Mouse (Mus musculus) liver, postnatal 0 days (tissue): ENCODE measurements at regions not wholly inside any gene's neighbourhood (a gene's known extent, or its start where the extent isn't known, plus 50 kb on each side); places are given as distances from the start of the nearest gene placed in this dataset.

ENCODE experiments used
- ATAC-seq: fragments of 200-750 bp; cut with Nextera tagmentation; 2 replicates; pipeline ENCODE4 v1.8.0; 2017; ENCODE audit warnings: mild to moderate bottlenecking, moderate library complexity
- DNase-seq: peaks from one replicate; pipeline ENCODE4 v3.0.0-alpha.2; 2016
- H3K27ac ChIP-seq: fragments of 300-500 bp; sonication (generic); 2 replicates; pipeline ENCODE4 v1.5.1; 2014; ENCODE audit warnings: antibody characterized with exemption, moderate library complexity, mild to moderate bottlenecking, low read depth
- H3K27me3 ChIP-seq: fragments of 300-500 bp; sonication (generic); 2 replicates; pipeline ENCODE4 v1.6.1; 2014; ENCODE audit warnings: low read length, control low read depth, mixed read lengths; ENCODE audit not compliant: insufficient read depth
- H3K36me3 ChIP-seq: fragments of 300-500 bp; sonication (generic); replicated peaks from 2 replicates; pipeline ENCODE4 v1.6.1; 2014; ENCODE audit warnings: mild to moderate bottlenecking, control low read depth, low read length, moderate library complexity, mixed read lengths; ENCODE audit not compliant: insufficient read depth
- H3K4me1 ChIP-seq: fragments of 300-500 bp; sonication (generic); 2 replicates; pipeline ENCODE4 v1.6.1; 2014; ENCODE audit warnings: antibody characterized with exemption, mild to moderate bottlenecking, control low read depth; ENCODE audit not compliant: insufficient read depth
- H3K4me2 ChIP-seq: fragments of 300-500 bp; sonication (generic); 2 replicates; pipeline ENCODE4 v1.6.1; 2014; ENCODE audit warnings: low read depth, mild to moderate bottlenecking, low read length, moderate library complexity, mixed read lengths
- H3K4me3 ChIP-seq: fragments of 300-500 bp; sonication (generic); 2 replicates; pipeline ENCODE4 v1.5.1; 2014; ENCODE audit warnings: low read depth, low read length
- H3K9ac ChIP-seq: fragments of 300-500 bp; sonication (generic); replicated peaks from 2 replicates; pipeline ENCODE4 v1.6.1; 2014; ENCODE audit warnings: mild to moderate bottlenecking, moderate library complexity
- H3K9me3 ChIP-seq: fragments of 300-500 bp; sonication (generic); 2 replicates; pipeline ENCODE4 v1.6.1; 2016; ENCODE audit warnings: mild to moderate bottlenecking, control low read depth, low read length, mixed read lengths
- CTCF ChIP-seq: sonication (generic); IDR thresholded peaks from 2 replicates; pipeline ENCODE4 v1.5.1; 2016; ENCODE audit warnings: antibody characterized with exemption, low read depth
- EP300 ChIP-seq: IDR thresholded peaks from 2 replicates; pipeline ENCODE4 v1.6.1; 2016; ENCODE audit warnings: antibody characterized with exemption, low read depth, mild to moderate bottlenecking
- WGBS: fragments of 180-500 bp; shearing (Covaris S2); extraction: QIAGEN DNeasy Blood & Tissue Kit; methylation state at CpG from one replicate; pipeline ENCODE4 v1.1.7; 2014; ENCODE audit not compliant: insufficient replicate concordance; 5-methylcytosine and 5-hydroxymethylcytosine counted together

DNA sequence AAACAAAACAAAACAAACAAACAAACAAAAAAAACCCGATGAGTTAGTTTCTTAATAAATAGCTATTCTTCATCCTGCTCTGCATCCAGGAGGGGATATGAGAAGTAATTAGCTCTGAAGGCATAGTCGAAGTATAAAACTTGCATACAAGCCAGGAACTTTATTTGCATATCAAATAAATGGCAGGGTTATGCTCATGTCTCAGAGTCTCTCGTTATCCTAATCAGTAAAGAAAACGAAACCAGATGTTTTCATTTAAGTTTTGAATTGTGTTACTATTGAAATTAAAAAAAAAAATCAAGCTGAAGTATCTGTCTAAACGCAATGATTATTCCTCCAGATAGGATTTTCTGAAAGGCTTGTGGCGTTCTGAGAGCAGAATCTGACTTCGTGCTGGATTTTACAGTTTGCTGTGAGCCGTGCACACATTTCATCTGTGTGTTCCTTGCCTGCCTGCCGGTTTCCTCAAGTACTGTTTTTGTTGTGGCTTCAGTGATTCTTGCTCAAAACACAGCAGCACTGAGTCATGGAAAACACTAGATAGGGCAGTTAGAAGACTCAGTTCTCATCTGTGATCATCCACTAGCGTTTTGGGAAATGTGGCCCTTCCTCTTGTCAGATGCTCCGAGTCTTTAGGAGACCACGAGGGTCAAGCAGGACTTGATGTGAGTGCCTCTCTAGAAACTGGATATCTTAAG is 91.2 kb downstream of the Kcnrg start:
- DNase-seq (no peak), ATAC-seq (no peak)
- no peaks in the 10 kb centered on the region for H3K36me3 ChIP-seq
- H3K27ac ChIP-seq = no peak overlapping the region
- no peak overlapping the region for H3K4me3 ChIP-seq
- 56% methylated on average over 12 of the region's 12 CpGs for WGBS
- H3K4me1 ChIP-seq = no peaks in the 10 kb centered on the region
- no peak for TF ChIP-seq EP300
- TF ChIP-seq CTCF = no peak
- H3K9me3 ChIP-seq = no peaks in the 10 kb centered on the region
- no peak overlapping the region for H3K9ac ChIP-seq
- no peaks in the 10 kb centered on the region for H3K27me3 ChIP-seq
- H3K4me2 ChIP-seq = no peak overlapping the region

DNA sequence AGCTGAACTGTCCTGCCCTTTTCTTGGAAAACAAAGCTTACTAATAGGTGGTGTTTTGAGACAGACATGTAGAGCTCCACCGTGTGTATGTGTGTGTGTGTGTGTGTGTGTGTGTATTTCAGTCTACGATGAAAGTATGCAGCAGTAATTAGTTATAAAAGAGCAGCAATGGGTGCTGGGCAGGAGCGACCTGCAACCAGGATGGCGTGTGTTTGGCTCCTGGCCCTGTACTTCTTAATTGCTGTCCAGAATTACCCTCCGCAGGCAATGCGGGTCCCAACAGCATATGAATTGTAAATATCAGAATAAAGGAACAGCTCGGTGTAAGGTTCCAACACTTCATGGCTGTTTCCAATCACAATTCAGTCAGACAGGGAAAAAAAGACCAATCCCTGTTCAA is 92.4 kb downstream of the Kcnrg start:
- Histone ChIP-seq H3K4me1 (no peaks in the 10 kb centered on the region), H3K4me2 (no peak overlapping the region), H3K9me3 (no peaks in the 10 kb centered on the region), H3K27me3 (no peaks in the 10 kb centered on the region), H3K36me3 (no peaks in the 10 kb centered on the region), H3K9ac (no peak overlapping the region), H3K27ac (no peak overlapping the region), H3K4me3 (no peak overlapping the region)
- DNase-seq = no peak
- TF ChIP-seq CTCF (no peak), EP300 (no peak)
- ATAC-seq = no peak
- whole genome bisulfite sequencing = 79% methylated on average over 7 of the region's 7 CpGs

DNA sequence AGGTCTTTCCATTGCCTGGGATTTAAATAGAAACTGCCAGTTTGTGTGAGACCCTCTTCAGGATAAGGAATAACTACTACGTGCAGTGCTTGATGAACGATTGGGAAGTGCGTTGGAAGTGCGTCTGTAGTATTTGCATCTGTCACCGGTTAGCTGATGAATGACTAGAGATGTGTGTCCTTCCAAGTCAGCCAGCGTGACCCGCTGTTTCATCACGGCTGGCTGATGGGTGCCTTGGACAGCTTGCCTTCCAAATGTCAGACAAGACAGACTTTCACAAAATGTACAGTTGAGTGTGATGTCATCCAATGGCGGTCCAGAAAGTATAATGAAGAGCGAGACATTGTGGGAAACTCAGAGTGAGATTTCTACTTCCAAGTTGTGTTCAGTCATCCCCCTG is 93.9 kb downstream of the Kcnrg start:
- Histone ChIP-seq H3K9me3 (no peaks in the 10 kb centered on the region), H3K9ac (no peak overlapping the region), H3K27me3 (no peaks in the 10 kb centered on the region), H3K27ac (no peak overlapping the region), H3K4me3 (no peak overlapping the region), H3K4me1 (no peaks in the 10 kb centered on the region), H3K4me2 (no peak overlapping the region), H3K36me3 (no peaks in the 10 kb centered on the region)
- WGBS = 78% methylated on average over 10 of the region's 10 CpGs
- DNase-seq (no peak), ATAC-seq (no peak)
- TF ChIP-seq CTCF (no peak), EP300 (no peak)

DNA sequence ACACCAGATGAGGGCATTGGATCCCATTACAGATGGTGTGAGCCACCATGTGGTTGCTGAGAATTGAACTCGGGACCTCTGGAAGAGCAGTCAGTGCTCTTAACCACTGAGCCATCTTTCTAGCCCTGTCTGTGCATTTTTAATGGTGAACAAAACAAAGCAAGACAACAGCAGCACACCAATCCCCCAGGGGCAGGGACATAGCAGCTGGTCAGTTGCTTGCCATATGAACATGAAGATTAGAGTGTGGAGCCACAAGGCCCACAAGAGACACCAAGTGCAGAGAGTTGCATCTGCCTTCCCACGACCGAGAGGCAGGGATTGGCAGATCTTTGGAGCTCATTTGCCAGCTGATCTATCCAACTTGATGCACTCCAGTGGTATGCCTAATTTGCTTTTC is 96.7 kb downstream of the Kcnrg start:
- 76% methylated on average over 3 of the region's 3 CpGs for WGBS
- H3K4me1 ChIP-seq = no peaks in the 10 kb centered on the region

DNA sequence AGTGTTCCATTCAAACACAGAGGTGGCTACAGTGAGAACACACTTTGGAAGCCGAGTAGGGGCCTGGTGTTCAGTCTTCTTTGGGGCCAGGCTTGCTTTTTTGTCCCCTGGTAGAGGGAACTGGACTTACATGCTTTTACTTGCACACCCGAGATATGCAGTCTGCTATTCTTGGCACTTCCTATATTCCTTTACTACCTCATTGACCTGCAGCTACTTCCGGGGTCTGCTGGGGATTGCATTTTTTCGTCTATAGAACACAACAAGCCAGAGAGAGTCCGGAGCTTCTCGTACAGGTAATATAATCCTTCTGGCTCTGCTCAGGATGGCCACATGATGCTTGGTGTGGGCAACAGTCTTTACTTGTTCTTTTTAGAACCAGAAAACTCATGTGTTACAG is 99.7 kb downstream of the Kcnrg start:
- 56% methylated on average over 6 of the region's 6 CpGs for WGBS
- H3K27me3 ChIP-seq = no peaks in the 10 kb centered on the region

More for the DNA sequence above, 96.7 kb downstream of the Kcnrg start:
- TF ChIP-seq CTCF = no peak
- no peak for TF ChIP-seq EP300
- Histone ChIP-seq H3K36me3 (no peaks in the 10 kb centered on the region), H3K4me3 (no peak overlapping the region), H3K27me3 (no peaks in the 10 kb centered on the region), H3K27ac (no peak overlapping the region), H3K4me2 (no peak overlapping the region), H3K9ac (no peak overlapping the region), H3K9me3 (no peaks in the 10 kb centered on the region)
- DNase-seq (no peak), ATAC-seq (no peak)

DNA sequence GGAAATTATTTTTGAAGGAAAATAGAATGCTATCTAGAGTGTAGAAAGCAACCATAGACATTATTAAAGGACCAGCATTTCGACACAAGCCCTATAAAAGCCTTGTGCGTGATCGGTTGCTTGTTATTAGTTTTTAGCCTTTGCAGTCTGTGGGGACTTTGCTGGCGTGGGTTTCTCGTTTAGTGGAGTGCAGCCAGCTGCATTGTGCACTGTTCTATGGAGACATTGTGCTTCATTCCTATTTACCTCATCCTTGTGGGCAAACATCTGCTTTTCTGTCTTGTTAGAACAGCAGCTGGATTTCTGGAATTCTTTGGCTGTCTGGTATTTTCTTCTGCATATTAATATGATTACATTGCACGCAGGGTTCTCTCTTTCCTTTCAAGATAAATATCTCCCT is 101.1 kb downstream of the Kcnrg start:
- Histone ChIP-seq H3K4me3 (no peak overlapping the region), H3K4me1 (no peaks in the 10 kb centered on the region), H3K4me2 (no peak overlapping the region), H3K27me3 (no peaks in the 10 kb centered on the region), H3K36me3 (no peaks in the 10 kb centered on the region), H3K9ac (no peak overlapping the region), H3K9me3 (no peaks in the 10 kb centered on the region), H3K27ac (no peak overlapping the region)
- ATAC-seq (no peak), DNase-seq (no peak)
- no peak for TF ChIP-seq EP300
- no peak for TF ChIP-seq CTCF
- 82% methylated on average over 6 of the region's 6 CpGs for WGBS

More for the DNA sequence above, 99.7 kb downstream of the Kcnrg start:
- Histone ChIP-seq H3K4me3 (no peak overlapping the region), H3K4me1 (no peaks in the 10 kb centered on the region), H3K36me3 (no peaks in the 10 kb centered on the region), H3K27ac (no peak overlapping the region), H3K9me3 (no peaks in the 10 kb centered on the region), H3K4me2 (no peak overlapping the region), H3K9ac (no peak overlapping the region)
- no peak for ATAC-seq
- no peak for DNase-seq
- TF ChIP-seq CTCF (no peak), EP300 (no peak)

DNA sequence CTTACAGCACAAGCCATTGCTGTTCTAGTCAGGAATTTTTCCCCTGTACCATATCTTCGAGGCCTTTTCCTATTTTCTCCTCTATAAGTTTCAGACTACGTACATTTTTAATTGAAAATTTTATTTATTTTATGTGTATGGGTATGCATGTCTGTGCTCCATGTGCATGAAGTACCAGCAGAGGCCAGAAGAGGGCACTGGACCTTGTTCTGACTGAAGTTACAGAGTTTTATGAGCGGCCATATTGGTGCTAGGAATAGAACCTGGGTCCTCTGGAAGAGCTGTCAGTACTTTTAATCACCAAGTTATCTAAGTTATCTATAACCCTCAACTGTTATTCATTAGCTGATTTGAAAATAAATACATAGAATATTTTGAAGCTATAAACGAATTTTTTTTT is 108.5 kb downstream of the Kcnrg start:
- TF ChIP-seq EP300 (no peak), CTCF (peak; percentile 28; the same call in 1 of the 2 replicates)
- WGBS = 85% methylated on average over 4 of the region's 4 CpGs
- ATAC-seq = no peak
- Histone ChIP-seq H3K27me3 (no peaks in the 10 kb centered on the region), H3K4me2 (no peak overlapping the region), H3K4me3 (no peak overlapping the region), H3K27ac (no peak overlapping the region), H3K9me3 (peaks cover 7% of the 10 kb centered on the region), H3K9ac (no peak overlapping the region), H3K36me3 (no peaks in the 10 kb centered on the region), H3K4me1 (no peaks in the 10 kb centered on the region)
- no peak for DNase-seq
